Mouse (Mus musculus): ENCODE data around the gene Rccd1. TPM values are rescaled to one million over a fixed set of nuclear protein-coding genes. Genes with fewer than 3 reads are reported as not detected.

Gene Rccd1
- polyA plus RNA-seq, 1 experiment from 2014 or later, result 20.2 TPM

DNA sequence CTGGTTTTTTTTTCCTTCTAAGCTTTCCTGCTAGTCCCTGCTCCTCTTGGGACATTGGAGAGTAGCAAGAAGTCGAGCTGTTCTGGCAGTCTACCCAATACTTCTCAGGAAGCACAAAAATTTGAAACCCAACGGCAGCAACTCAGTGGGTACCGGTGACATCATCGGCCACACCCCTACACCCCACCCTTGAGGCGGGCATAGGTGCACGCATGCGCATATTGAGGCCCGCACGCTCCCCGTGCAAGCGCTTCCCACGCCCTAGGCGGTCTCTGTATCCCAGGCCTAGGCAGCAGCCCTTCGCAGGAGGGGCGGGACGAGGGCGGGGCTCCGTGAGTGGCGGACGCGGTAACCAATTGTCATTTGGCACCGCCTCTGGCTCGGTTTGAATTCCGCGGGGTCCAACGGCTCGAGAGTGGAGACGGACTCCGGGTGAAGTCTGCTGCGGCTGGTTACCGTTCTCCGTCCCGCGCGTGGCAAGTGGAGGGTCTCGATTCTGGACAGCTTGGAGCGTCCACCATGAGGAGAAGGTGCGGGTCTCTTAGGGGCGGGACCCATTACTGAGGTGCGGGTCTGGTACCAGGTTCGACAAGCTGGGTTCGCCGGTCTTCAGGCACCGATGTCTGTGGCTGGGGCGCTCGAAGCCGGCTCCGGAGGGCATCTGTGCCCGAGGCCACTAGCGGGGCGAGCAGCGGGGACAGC lies 30.0 kb downstream of the Rccd1 start, which contains the start of gene Prc1:
Prc1 (plus strand) TSS at position 389 of the 702 bp plus-strand sequence.
- ATAC-seq (replicated peaks; ENCODE audit: low FRiP score) (peak; percentile 98), DNase-seq (ENCODE audit: low spot score) (peak; percentile 99)
- H3K36me3 ChIP-seq (ENCODE audit: control insufficient read depth, insufficient read depth, low read length), result no peaks in the 10 kb centered on the region

GRCm38 (mm10) chr7:80287736-80288135 lies 36.5 kb downstream of the Rccd1 start:
- no peaks in the 10 kb centered on the region; the same call in 1 of the 2 replicates for H3K36me3 ChIP-seq (ENCODE audit: control insufficient read depth, insufficient read depth, low read length)
- H3K9ac ChIP-seq (ENCODE audit: low read length), result no peak overlapping the region
- 82% methylated on average over 10 of the region's 10 CpGs for WGBS
- no peaks in the 10 kb centered on the region for H3K27me3 ChIP-seq (ENCODE audit: control insufficient read depth, insufficient read depth, low read length)
- H3K4me3 ChIP-seq (ENCODE audit: low read depth, low read length), result no peak overlapping the region
- H3K27ac ChIP-seq (ENCODE audit: low read depth, low read length), result no peak overlapping the region
- H3K4me1 ChIP-seq (replicated peaks; ENCODE audit: control insufficient read depth, insufficient read depth, low read length), result no peaks in the 10 kb centered on the region
- ATAC-seq (replicated peaks; ENCODE audit: low FRiP score) (no peak), DNase-seq (ENCODE audit: low spot score) (no peak)
- H3K4me2 ChIP-seq (ENCODE audit: low read depth, low read length, severe bottlenecking), result no peak overlapping the region
- H3K9me3 ChIP-seq (ENCODE audit: control insufficient read depth, low read length), result no peaks in the 10 kb centered on the region

More for the DNA sequence above, 30.0 kb downstream of the Rccd1 start, which contains the start of gene Prc1:
- H3K9me3 ChIP-seq (ENCODE audit: control insufficient read depth, low read length), result no peaks in the 10 kb centered on the region
- H3K9ac ChIP-seq (ENCODE audit: low read length), result peak within 1 kb of the TSS; percentile 78
- peaks cover 10% of the 10 kb centered on the region; the same call in 1 of the 2 replicates for H3K4me1 ChIP-seq (replicated peaks; ENCODE audit: control insufficient read depth, insufficient read depth, low read length)
- peak within 1 kb of the TSS; percentile 92 for H3K4me3 ChIP-seq (ENCODE audit: low read depth, low read length)
- H3K27me3 ChIP-seq (ENCODE audit: control insufficient read depth, insufficient read depth, low read length), result no peaks in the 10 kb centered on the region
- WGBS, result under 1% methylated on average over 52 of the region's 52 CpGs
- peak within 1 kb of the TSS; percentile 75 for H3K27ac ChIP-seq (ENCODE audit: low read depth, low read length)
- peak within 1 kb of the TSS; percentile 43 for H3K4me2 ChIP-seq (ENCODE audit: low read depth, low read length, severe bottlenecking)

GRCm38 (mm10) chr7:80285725-80286124 lies 38.5 kb downstream of the Rccd1 start:
- Histone ChIP-seq H3K4me2 (ENCODE audit: low read depth, low read length, severe bottlenecking) (no peak overlapping the region), H3K4me3 (ENCODE audit: low read depth, low read length) (no peak overlapping the region), H3K9ac (ENCODE audit: low read length) (no peak overlapping the region), H3K4me1 (replicated peaks; ENCODE audit: control insufficient read depth, insufficient read depth, low read length) (no peaks in the 10 kb centered on the region), H3K36me3 (ENCODE audit: control insufficient read depth, insufficient read depth, low read length) (no peaks in the 10 kb centered on the region; the same call in 1 of the 2 replicates), H3K9me3 (ENCODE audit: control insufficient read depth, low read length) (no peaks in the 10 kb centered on the region), H3K27me3 (ENCODE audit: control insufficient read depth, insufficient read depth, low read length) (no peaks in the 10 kb centered on the region), H3K27ac (ENCODE audit: low read depth, low read length) (no peak overlapping the region)
- no peak for DNase-seq (ENCODE audit: low spot score)
- ATAC-seq (replicated peaks; ENCODE audit: low FRiP score), result no peak
- 96% methylated on average over 6 of the region's 6 CpGs for WGBS

DNA sequence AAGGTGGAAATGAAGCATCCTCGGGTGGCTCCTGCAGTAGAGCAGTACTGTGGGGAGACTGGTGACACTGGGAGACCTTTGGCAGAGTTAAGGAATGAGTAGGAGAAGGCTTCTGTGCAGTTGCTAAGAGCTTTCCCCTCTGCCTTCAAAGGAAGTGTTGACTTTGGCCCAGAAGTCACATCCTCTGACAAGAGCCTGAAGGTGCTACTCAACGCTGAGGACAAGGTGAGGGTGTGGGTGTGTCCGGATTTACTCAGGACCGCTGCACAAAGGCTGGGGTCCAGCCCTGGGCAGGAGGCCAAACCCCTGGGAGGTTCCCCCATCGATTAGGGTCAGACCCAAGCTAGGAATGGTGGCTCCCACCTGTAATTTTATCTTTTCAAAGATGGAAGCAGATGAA lies 39.9 kb downstream of the Rccd1 start:
- no peak overlapping the region for H3K27ac ChIP-seq (ENCODE audit: low read depth, low read length)
- no peaks in the 10 kb centered on the region; the same call in 1 of the 2 replicates for H3K36me3 ChIP-seq (ENCODE audit: control insufficient read depth, insufficient read depth, low read length)
- no peaks in the 10 kb centered on the region for H3K27me3 ChIP-seq (ENCODE audit: control insufficient read depth, insufficient read depth, low read length)
- no peak overlapping the region for H3K4me3 ChIP-seq (ENCODE audit: low read depth, low read length)
- no peaks in the 10 kb centered on the region for H3K4me1 ChIP-seq (replicated peaks; ENCODE audit: control insufficient read depth, insufficient read depth, low read length)
- WGBS, result 94% methylated on average over 5 of the region's 5 CpGs
- ATAC-seq (replicated peaks; ENCODE audit: low FRiP score), result no peak
- DNase-seq (ENCODE audit: low spot score), result no peak
- no peaks in the 10 kb centered on the region for H3K9me3 ChIP-seq (ENCODE audit: control insufficient read depth, low read length)
- H3K9ac ChIP-seq (ENCODE audit: low read length), result no peak overlapping the region
- H3K4me2 ChIP-seq (ENCODE audit: low read depth, low read length, severe bottlenecking), result no peak overlapping the region

GRCm38 (mm10) chr7:80283226-80283918 lies 40.9 kb downstream of the Rccd1 start:
- Histone ChIP-seq H3K9me3 (ENCODE audit: control insufficient read depth, low read length) (no peaks in the 10 kb centered on the region), H3K4me1 (replicated peaks; ENCODE audit: control insufficient read depth, insufficient read depth, low read length) (no peaks in the 10 kb centered on the region), H3K4me3 (ENCODE audit: low read depth, low read length) (no peak overlapping the region), H3K4me2 (ENCODE audit: low read depth, low read length, severe bottlenecking) (no peak overlapping the region), H3K36me3 (ENCODE audit: control insufficient read depth, insufficient read depth, low read length) (no peaks in the 10 kb centered on the region; the same call in 1 of the 2 replicates), H3K27ac (ENCODE audit: low read depth, low read length) (no peak overlapping the region), H3K9ac (ENCODE audit: low read length) (no peak overlapping the region), H3K27me3 (ENCODE audit: control insufficient read depth, insufficient read depth, low read length) (no peaks in the 10 kb centered on the region)
- DNase-seq (ENCODE audit: low spot score) (no peak), ATAC-seq (replicated peaks; ENCODE audit: low FRiP score) (no peak)
- 93% methylated on average over 3 of the region's 3 CpGs for WGBS

- 84% methylated on average over 3 of the region's 3 CpGs for WGBS
- no peak for ATAC-seq (replicated peaks; ENCODE audit: low FRiP score)
- no peak overlapping the region for H3K4me2 ChIP-seq (ENCODE audit: low read depth, low read length, severe bottlenecking)
Observed at GRCm38 (mm10) chr7:80281646-80282045, 42.6 kb downstream of the Rccd1 start.

GRCm38 (mm10) chr7:80280998-80281397 lies 43.3 kb downstream of the Rccd1 start:
- H3K4me1 ChIP-seq (replicated peaks; ENCODE audit: control insufficient read depth, insufficient read depth, low read length), result no peaks in the 10 kb centered on the region
- H3K4me2 ChIP-seq (ENCODE audit: low read depth, low read length, severe bottlenecking), result no peak overlapping the region
- no peak for DNase-seq (ENCODE audit: low spot score)
- no peaks in the 10 kb centered on the region for H3K9me3 ChIP-seq (ENCODE audit: control insufficient read depth, low read length)
- no peak for ATAC-seq (replicated peaks; ENCODE audit: low FRiP score)
- H3K27ac ChIP-seq (ENCODE audit: low read depth, low read length), result no peak overlapping the region
- H3K4me3 ChIP-seq (ENCODE audit: low read depth, low read length), result no peak overlapping the region
- H3K9ac ChIP-seq (ENCODE audit: low read length), result no peak overlapping the region
- no peaks in the 10 kb centered on the region for H3K27me3 ChIP-seq (ENCODE audit: control insufficient read depth, insufficient read depth, low read length)
- 84% methylated on average over 2 of the region's 2 CpGs for WGBS
- H3K36me3 ChIP-seq (ENCODE audit: control insufficient read depth, insufficient read depth, low read length), result peaks cover under 1% of the 10 kb centered on the region; the same call in 1 of the 2 replicates

More at GRCm38 (mm10) chr7:80281646-80282045, 42.6 kb downstream of the Rccd1 start:
- no peak overlapping the region for H3K27ac ChIP-seq (ENCODE audit: low read depth, low read length)
- no peak overlapping the region for H3K9ac ChIP-seq (ENCODE audit: low read length)
- no peaks in the 10 kb centered on the region for H3K27me3 ChIP-seq (ENCODE audit: control insufficient read depth, insufficient read depth, low read length)
- no peaks in the 10 kb centered on the region for H3K4me1 ChIP-seq (replicated peaks; ENCODE audit: control insufficient read depth, insufficient read depth, low read length)
- H3K4me3 ChIP-seq (ENCODE audit: low read depth, low read length), result no peak overlapping the region
- DNase-seq (ENCODE audit: low spot score), result no peak
- no peaks in the 10 kb centered on the region; the same call in 1 of the 2 replicates for H3K36me3 ChIP-seq (ENCODE audit: control insufficient read depth, insufficient read depth, low read length)
- H3K9me3 ChIP-seq (ENCODE audit: control insufficient read depth, low read length), result no peaks in the 10 kb centered on the region

DNA sequence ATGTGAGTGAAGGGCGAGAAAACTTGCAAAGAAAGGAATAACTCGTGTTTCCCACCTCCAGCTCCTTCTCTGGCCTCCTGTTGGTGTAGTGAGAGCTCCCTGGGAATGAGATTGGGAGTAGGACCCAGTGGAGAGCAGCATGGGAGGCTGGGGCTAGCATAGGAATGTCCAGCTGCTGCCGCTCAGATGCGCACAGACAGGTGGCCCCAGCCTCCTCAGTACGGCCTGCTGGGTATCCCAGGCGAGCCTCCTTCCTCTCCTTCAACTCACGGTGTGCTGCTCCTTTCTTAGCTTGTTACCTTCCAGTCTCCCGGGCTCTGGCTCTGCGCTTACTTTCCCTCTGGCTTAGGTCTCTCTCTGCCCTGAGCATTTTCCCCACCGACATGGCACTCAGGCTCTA lies 44.2 kb downstream of the Rccd1 start:
- H3K27ac ChIP-seq (ENCODE audit: low read depth, low read length), result no peak overlapping the region
- ATAC-seq (replicated peaks; ENCODE audit: low FRiP score) (no peak), DNase-seq (ENCODE audit: low spot score) (no peak)
- H3K9me3 ChIP-seq (ENCODE audit: control insufficient read depth, low read length), result peaks cover 3% of the 10 kb centered on the region; the same call in 1 of the 2 replicates
- WGBS, result 88% methylated on average over 10 of the region's 10 CpGs
- peaks cover 7% of the 10 kb centered on the region; the same call in 1 of the 2 replicates for H3K36me3 ChIP-seq (ENCODE audit: control insufficient read depth, insufficient read depth, low read length)
- H3K4me1 ChIP-seq (replicated peaks; ENCODE audit: control insufficient read depth, insufficient read depth, low read length), result no peaks in the 10 kb centered on the region
- no peaks in the 10 kb centered on the region for H3K27me3 ChIP-seq (ENCODE audit: control insufficient read depth, insufficient read depth, low read length)
- H3K4me3 ChIP-seq (ENCODE audit: low read depth, low read length), result no peak overlapping the region
- no peak overlapping the region for H3K4me2 ChIP-seq (ENCODE audit: low read depth, low read length, severe bottlenecking)
- no peak overlapping the region for H3K9ac ChIP-seq (ENCODE audit: low read length)

Measured in forebrain, embryonic 11.5 days (tissue).